Comparison of ENCODE assay signal across 9 mouse cellular contexts in genomic region chr9:35423265-35423664, GRCm38 (mm10). TPM values are rescaled to one million over a fixed set of nuclear protein-coding genes. Genes with fewer than 3 reads are reported as not detected.
DNase-seq lines count a peak whose midpoint lies in the region; ATAC-seq and TF ChIP-seq lines count a peak whose summit lies in the region.
"Had no signal": no experiment of that assay in that cellular context is flagged by ENCODE, and none has a peak within 500 bp of the region (broad histone marks: within the 10 kb centered on the region; RNA-seq: fewer than 3 reads in every experiment).

No protein-coding gene starts in this region.

- H3K79me2 ChIP-seq in myocyte (ENCODE audit: control insufficient read depth, insufficient read depth), result peaks cover 65% of the 10 kb centered on the region

- no peak for DNase-seq in heart, embryonic 10.5 days (ENCODE audit: low spot score)
- DNase-seq in heart, postnatal 25 days (ENCODE audit: low spot score), result no peak
- DNase-seq in CD8-positive naive resting alpha-beta T cell, adult 2 months (ENCODE audit: low read depth in 2 of 2, low spot score in 2 of 2), result peak; percentile 13 to 44
- DNase-seq in urinary bladder, postnatal 10 days (ENCODE audit: low spot score), result no peak
- DNase-seq in urinary bladder, postnatal 4 days (ENCODE audit: low spot score in 2 of 2), result no peak
- DNase-seq in kidney, postnatal 36 days, result no peak
- DNase-seq: cerebellum, postnatal 25 days had no signal

- no peaks in the 10 kb centered on the region for H3K36me3 ChIP-seq in heart, embryonic 10.5 days
- H3K36me3 ChIP-seq in hindbrain, embryonic 12.5 days, result no peaks in the 10 kb centered on the region
- H3K36me3 ChIP-seq in myocyte (ENCODE audit: control insufficient read depth, insufficient read depth), result no peaks in the 10 kb centered on the region

- H3K4me1 ChIP-seq in heart, embryonic 10.5 days, result peaks cover 23% of the 10 kb centered on the region
- H3K4me1 ChIP-seq in hindbrain, embryonic 12.5 days, result peaks cover 40% of the 10 kb centered on the region

- no peak for ATAC-seq in hindbrain, embryonic 12.5 days (ENCODE audit: low FRiP score)

- peak overlapping the region; percentile 35; the same call in 1 of the 2 replicates for H3K9ac ChIP-seq in hindbrain, embryonic 12.5 days

- no peak for TF ChIP-seq POLR2A in myocyte (IDR thresholded peaks at IDR 0.05; ENCODE audit: insufficient read length, low read depth)

- no peak overlapping the region for H3ac ChIP-seq in myocyte (ENCODE audit: control insufficient read depth, insufficient read length)

- intact Hi-C loops in heart, postnatal 25 days (cut with DNase I), result loop anchor here (5.0 to 10.0 kb wide), 3 partner anchors 102 to 156 kb away; partner anchors contain the start of genes Fam118b and Rpusd4

- peak overlapping the region; percentile 72 for H3K4me2 ChIP-seq in hindbrain, embryonic 12.5 days (replicated peaks)
- peak overlapping the region; percentile 84 for H3K4me2 ChIP-seq in myocyte (ENCODE audit: low read depth)

- H3K4me3 ChIP-seq in heart, embryonic 10.5 days, result peak overlapping the region; percentile 4; the same call in 1 of the 2 replicates
- H3K4me3 ChIP-seq in hindbrain, embryonic 12.5 days, result peak overlapping the region; percentile 91
- H3K4me3 ChIP-seq in myocyte, result peak overlapping the region; percentile 75

- H3K27ac ChIP-seq in heart, embryonic 10.5 days, result no peak overlapping the region
- peak overlapping the region; percentile 46; the same call in 1 of the 2 replicates for H3K27ac ChIP-seq in hindbrain, embryonic 12.5 days

- 56% methylated on average over 4 of the region's 4 CpGs for WGBS in heart, embryonic 10.5 days
- WGBS in hindbrain, embryonic 12.5 days, result 11% methylated on average over 4 of the region's 4 CpGs

- no peaks in the 10 kb centered on the region for H3K9me3 ChIP-seq in heart, embryonic 10.5 days
- no peaks in the 10 kb centered on the region for H3K9me3 ChIP-seq in hindbrain, embryonic 12.5 days (replicated peaks)

- no peaks in the 10 kb centered on the region for H3K27me3 ChIP-seq in heart, embryonic 10.5 days (ENCODE audit: insufficient read depth, poor library complexity, severe bottlenecking)
- peaks cover 9% of the 10 kb centered on the region; the same call in 1 of the 2 replicates for H3K27me3 ChIP-seq in hindbrain, embryonic 12.5 days
- no peaks in the 10 kb centered on the region for H3K27me3 ChIP-seq in myocyte (ENCODE audit: control insufficient read depth, insufficient read depth, insufficient read length)

TF ChIP-seq in myocyte, 11 proteins besides CTCF, POLR2A, EP300 and RAD21:
- TF ChIP-seq SRF (IDR thresholded peaks at IDR 0.05; ENCODE audit: control insufficient read depth, insufficient read length, low read depth) (no peak), USF1 (IDR thresholded peaks at IDR 0.05; ENCODE audit: low read depth) (no peak), TCF12 (IDR thresholded peaks at IDR 0.05; ENCODE audit: insufficient read depth, poor library complexity, severe bottlenecking) (no peak), MYOG (IDR thresholded peaks at IDR 0.05; ENCODE audit: control insufficient read depth in 1 of 3, insufficient read depth in 1 of 3, insufficient read length in 2 of 3, low read depth in 2 of 3) (no peak), REST (IDR thresholded peaks at IDR 0.05; ENCODE audit: insufficient read depth, insufficient read length) (no peak), CEBPB (IDR thresholded peaks at IDR 0.05; ENCODE audit: insufficient read depth, poor library complexity, severe bottlenecking) (no peak), MAX (IDR thresholded peaks at IDR 0.05; ENCODE audit: low read depth) (no peak), POLR2AphosphoS2 (IDR thresholded peaks at IDR 0.05; ENCODE audit: insufficient read length, low read depth) (no peak), MYOD1 (IDR thresholded peaks at IDR 0.05; ENCODE audit: control insufficient read depth in 1 of 3, insufficient read length in 2 of 3, low read depth in 2 of 3) (no peak), E2F4 (IDR thresholded peaks at IDR 0.05; ENCODE audit: insufficient read depth) (no peak)

RNA-seq across cellular contexts. Expression of gene Cdon, which starts 2.3 kb away (rescaled TPM):
- 4.0 and 6.2 TPM in 2 replicates for polyA plus RNA-seq in heart, embryonic 10.5 days (2016; fragmentation: Nextera tagmentation; extraction: Ambion mirVana)
- 10 to 100 TPM; 14.0 to 16.1 TPM for total RNA-seq in heart, postnatal 25 days (2021)
- 15.8 and 21.5 TPM in 2 replicates for polyA plus RNA-seq in hindbrain, embryonic 12.5 days (2016; fragmentation: Nextera tagmentation; extraction: Ambion mirVana)
- 49.9 TPM for polyA plus RNA-seq in myocyte (2012; fragmentation: generic; extraction: Trizol)

Comparison
In these comparisons a context has a peak if more than half of its experiments do, and no peak if none do; other contexts are left out.
1. DNase-seq: peak in CD8-positive naive resting alpha-beta T cell, adult 2 months (2 of 2); none in heart, embryonic 10.5 days (single experiment), heart, postnatal 25 days (single experiment), urinary bladder, postnatal 10 days (single experiment), urinary bladder, postnatal 4 days (0 of 2) and kidney, postnatal 36 days (0 of 2).
2. H3K4me3 ChIP-seq: peak in every context shown above with its lines; median percentile 91 in hindbrain, embryonic 12.5 days; 75 in myocyte; 4 in heart, embryonic 10.5 days.